Comparison of ENCODE assay signal across 18 mouse cellular contexts in the genomic region with DNA sequence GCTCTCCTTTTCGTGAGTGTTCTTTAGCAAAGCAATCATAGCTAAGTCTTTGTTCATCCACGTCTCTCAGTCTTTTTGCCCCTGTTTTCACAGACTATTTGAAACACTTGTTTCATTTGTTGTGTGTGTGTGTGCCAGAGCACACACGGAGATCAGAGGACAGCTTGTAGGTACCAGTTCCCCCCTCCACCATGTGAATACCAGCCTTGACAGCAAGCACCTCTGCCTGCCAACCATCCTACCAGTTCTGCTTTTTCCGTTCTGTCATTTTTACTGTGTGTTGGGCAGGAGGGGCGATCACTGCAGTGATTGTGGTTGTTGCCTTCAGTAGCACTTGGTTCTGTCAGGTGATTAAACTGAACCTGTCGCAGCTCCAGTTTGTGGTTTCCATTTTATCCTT.
"Had no signal": no experiment of that assay in that cellular context is flagged by ENCODE, and none has a peak within 500 bp of the region (broad histone marks: within the 10 kb centered on the region; RNA-seq: fewer than 3 reads in every experiment).

No protein-coding gene starts in this region.

- DNase-seq: kidney, adult 2 months; kidney, postnatal 10 days; layer of hippocampus, postnatal 36 days; liver, embryonic 13.5 days; lung, embryonic 14.5 days; retina, postnatal 1 day; thymus, postnatal 25 days had no signal

- H3K9me3 ChIP-seq: kidney, embryonic 15.5 days; liver, embryonic 13.5 days; megakaryocyte, embryonic 14.5 days; midbrain, embryonic 10.5 days; midbrain, embryonic 13.5 days; neural tube, embryonic 13.5 days had no signal

- H3K36me3 ChIP-seq: kidney, embryonic 15.5 days; liver, embryonic 13.5 days; midbrain, embryonic 10.5 days; midbrain, embryonic 13.5 days; neural tube, embryonic 13.5 days had no signal

- H3K27me3 ChIP-seq: kidney, embryonic 15.5 days; liver, embryonic 13.5 days; megakaryocyte, embryonic 14.5 days; midbrain, embryonic 13.5 days; neural tube, embryonic 13.5 days had no signal

- H3K4me1 ChIP-seq: neural tube, embryonic 13.5 days had no signal

- ATAC-seq: intestine, postnatal 0 days; lung, postnatal 0 days; midbrain, embryonic 13.5 days; midbrain, embryonic 16.5 days had no signal

- H3K4me3 ChIP-seq: kidney, embryonic 15.5 days; left cerebral cortex, adult 2 months; liver, embryonic 13.5 days; megakaryocyte, embryonic 14.5 days; midbrain, embryonic 10.5 days; midbrain, embryonic 13.5 days; neural tube, embryonic 13.5 days had no signal

- H3K9ac ChIP-seq: kidney, embryonic 15.5 days; liver, embryonic 13.5 days; lung, embryonic 14.5 days; midbrain, embryonic 13.5 days; neural tube, embryonic 13.5 days had no signal

- H3K27ac ChIP-seq: kidney, embryonic 15.5 days; left cerebral cortex, adult 2 months; liver, embryonic 13.5 days; macrophage; midbrain, embryonic 10.5 days; midbrain, embryonic 13.5 days; neural tube, embryonic 13.5 days; stomach, postnatal 0 days had no signal

- H3K4me2 ChIP-seq: kidney, embryonic 15.5 days; liver, embryonic 13.5 days; lung, embryonic 14.5 days; midbrain, embryonic 13.5 days; neural tube, embryonic 13.5 days had no signal
